Comparison of ENCODE assay signal across 13 mouse cellular contexts in genomic region chr9:67023371-67023770, GRCm38 (mm10).
"Had no signal": no experiment of that assay in that cellular context is flagged by ENCODE, and none has a peak within 500 bp of the region (broad histone marks: within the 10 kb centered on the region; RNA-seq: fewer than 3 reads in every experiment).

No protein-coding gene starts in this region.

- DNase-seq: kidney, adult 18-20 months; kidney, postnatal 10 days; kidney, postnatal 4 days; left cerebral cortex, postnatal 4 days; right cerebral cortex, postnatal 14 days; thymus, adult 2 months; thymus, postnatal 25 days had no signal

- H3K4me3 ChIP-seq: intestine, embryonic 15.5 days; layer of hippocampus, adult 2 months; limb, embryonic 13.5 days; midbrain, embryonic 12.5 days had no signal

- H3K4me2 ChIP-seq: intestine, embryonic 15.5 days; limb, embryonic 13.5 days; midbrain, embryonic 12.5 days had no signal

- H3K9ac ChIP-seq: intestine, embryonic 15.5 days; limb, embryonic 13.5 days; liver, embryonic 14.5 days; midbrain, embryonic 12.5 days had no signal

- ATAC-seq: intestine, embryonic 15.5 days; midbrain, embryonic 16.5 days had no signal

- H3K4me1 ChIP-seq: limb, embryonic 13.5 days; midbrain, embryonic 12.5 days had no signal

- H3K27ac ChIP-seq: intestine, embryonic 15.5 days; layer of hippocampus, adult 2 months; limb, embryonic 13.5 days; midbrain, embryonic 12.5 days had no signal

- H3K27me3 ChIP-seq: intestine, embryonic 15.5 days; limb, embryonic 13.5 days; midbrain, embryonic 12.5 days had no signal

- H3K9me3 ChIP-seq: intestine, embryonic 15.5 days; limb, embryonic 13.5 days; midbrain, embryonic 12.5 days had no signal
